Mouse (Mus musculus): ENCODE results near the gene Mdp1. TPM values are rescaled to one million over a fixed set of nuclear protein-coding genes. Genes with fewer than 3 reads are reported as not detected.

The Mdp1 gene
- 30.4 TPM in 2 replicates for polyA plus RNA-seq (2015; fragmentation: Nextera tagmentation; extraction: Ambion mirVana)

DNA sequence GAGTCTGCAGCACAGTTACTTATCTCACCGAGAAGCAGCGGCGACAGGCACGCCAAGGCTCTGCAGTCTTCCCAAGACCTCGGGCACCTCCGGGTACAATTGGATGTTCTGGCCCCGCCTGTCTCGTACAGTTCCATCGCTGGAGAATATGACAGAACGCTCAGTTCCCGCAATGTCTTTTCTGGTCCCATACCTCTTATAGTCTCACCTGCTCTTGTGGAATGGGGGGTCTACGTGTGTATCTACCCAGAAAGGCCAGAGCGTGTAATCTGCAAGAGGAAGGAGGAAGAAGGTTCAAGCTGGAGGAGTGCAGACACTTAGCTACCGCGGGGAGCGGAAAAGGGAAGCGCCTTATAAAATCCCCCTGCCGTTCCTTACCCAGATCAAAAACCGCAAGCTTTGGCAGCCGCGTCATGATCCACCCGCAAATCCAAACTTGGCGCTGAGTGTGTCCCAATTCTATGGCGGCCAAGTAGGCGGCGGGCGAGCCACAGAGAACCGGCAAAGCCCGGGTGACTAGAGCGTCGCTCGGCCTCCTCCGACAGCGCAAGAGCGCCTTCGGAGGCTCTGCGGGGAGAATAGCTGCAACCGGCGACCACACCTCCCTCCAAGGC is at the start of gene Mdp1:
Mdp1 (minus strand) TSS at position 549 of the 614 bp plus-strand sequence.

DNA sequence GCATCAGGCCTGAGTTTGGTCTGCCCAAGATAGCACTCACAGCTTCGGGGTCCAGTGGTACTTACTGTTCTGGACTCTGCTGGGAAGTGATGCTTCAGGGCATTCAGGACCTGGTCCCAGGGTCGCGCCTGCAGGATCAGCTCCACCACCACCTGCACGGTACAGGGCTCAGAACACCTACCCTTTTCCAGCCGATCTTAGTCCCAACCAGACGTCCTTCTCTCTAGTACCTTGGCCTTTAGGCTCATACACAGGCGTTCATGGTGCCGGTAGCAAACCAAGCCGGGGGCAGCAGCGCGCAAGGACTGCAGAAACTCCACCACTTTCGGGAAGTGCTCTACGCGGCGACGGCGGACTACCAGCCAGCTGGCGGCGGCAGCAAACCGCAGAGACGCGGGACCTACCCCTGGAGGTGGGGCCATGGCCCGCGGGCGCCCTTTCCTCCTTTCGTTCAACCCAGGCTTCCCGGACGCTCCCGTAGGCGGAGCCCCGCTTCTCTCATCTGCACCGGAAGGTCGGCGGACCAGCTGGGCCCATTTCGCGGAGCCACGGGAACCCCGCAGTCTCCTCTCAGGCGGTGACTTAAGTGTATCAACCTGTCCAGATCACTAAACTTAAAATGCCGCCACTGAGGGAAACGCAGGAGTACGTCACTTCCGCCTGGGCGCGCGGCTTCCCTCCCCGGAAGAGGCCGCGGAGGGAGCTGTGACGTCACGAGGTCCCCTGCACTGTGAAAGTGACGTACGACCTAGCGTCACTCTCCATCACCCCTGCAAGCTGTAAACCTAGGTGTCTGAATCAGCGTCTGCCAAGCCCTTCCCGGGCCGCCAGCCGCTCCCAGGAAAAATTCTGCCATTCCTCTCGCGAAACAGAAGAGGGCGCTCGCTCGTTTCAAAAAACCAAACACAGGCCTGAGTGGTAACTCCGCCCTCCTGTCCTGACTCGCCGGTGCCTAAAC is 21.1 kb upstream of the Mdp1 start, which contains the start of gene Tinf2:
Tinf2 (minus strand) TSS at position 661 of the 958 bp plus-strand sequence.

DNA sequence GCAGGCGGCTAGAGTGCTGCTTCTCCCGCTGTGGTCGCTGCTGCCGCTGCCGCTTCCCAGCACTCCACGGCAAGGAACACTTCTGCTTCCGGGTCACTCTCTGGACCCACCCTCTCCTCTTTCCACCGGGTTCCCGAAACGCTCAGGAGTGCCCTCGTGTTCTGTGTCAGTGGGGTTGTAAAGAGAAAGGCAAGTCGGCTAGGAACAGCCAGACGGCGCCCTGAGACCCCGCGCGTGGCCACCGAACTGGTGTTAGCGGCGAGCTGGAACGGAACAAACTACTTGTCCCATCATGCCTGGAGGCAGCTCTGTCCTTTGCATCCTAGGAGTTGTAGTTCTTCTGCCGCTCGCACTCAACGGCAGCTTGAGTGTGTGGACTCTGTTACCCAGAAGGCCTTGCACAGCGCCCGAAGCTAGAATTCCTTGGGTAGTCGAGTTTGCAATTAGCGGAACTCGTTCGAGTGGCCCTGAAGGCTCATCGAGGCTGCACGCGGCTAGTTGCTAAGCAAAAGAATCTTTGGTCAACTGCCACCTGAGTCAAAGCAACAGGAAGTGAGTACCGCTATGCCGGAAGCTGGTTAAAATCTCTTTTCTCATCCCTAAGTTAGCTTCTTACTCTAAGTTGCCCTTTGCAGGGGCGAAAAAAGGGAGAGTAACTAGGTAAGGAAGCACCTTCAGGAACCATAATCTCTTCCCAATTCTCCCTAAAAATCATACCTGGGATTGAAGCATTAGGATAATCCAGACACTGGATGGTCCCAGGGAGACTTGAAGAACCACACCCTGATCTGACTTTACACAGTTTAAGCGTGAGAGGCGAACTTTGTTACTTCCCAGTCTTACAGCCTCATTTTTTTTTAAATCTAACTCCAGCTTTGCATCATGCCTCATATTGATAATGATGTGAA is 11.8 kb upstream of the Mdp1 start, which contains the start of the genes Gmpr2 and Nedd8:
Gmpr2 (plus strand) TSS at position 109 of the 908 bp plus-strand sequence.
Nedd8 (minus strand) TSS at position 292 of the 908 bp plus-strand sequence.

DNA sequence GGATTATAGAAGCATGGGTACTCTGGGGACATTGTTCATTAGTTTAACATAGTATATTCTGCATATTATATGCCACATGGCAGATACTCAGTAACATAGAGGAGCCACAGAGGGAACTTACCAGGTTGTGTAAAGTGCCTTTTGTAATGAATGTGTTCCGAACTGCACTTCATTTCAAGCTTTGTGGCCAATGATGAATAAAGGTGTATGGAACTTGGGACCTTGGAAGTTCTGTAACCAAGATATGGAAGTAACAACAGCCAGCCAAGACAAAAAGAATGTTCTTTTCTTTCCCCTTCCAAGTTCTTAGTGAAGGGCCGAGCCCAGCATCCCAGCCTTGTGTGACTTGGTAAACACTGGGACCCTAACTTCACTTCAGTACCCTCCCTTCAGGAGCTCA is 10.4 kb downstream of the Mdp1 start, which contains the start of gene Tssk4:
Tssk4 (plus strand) TSS at position 301 of the 400 bp plus-strand sequence.

DNA sequence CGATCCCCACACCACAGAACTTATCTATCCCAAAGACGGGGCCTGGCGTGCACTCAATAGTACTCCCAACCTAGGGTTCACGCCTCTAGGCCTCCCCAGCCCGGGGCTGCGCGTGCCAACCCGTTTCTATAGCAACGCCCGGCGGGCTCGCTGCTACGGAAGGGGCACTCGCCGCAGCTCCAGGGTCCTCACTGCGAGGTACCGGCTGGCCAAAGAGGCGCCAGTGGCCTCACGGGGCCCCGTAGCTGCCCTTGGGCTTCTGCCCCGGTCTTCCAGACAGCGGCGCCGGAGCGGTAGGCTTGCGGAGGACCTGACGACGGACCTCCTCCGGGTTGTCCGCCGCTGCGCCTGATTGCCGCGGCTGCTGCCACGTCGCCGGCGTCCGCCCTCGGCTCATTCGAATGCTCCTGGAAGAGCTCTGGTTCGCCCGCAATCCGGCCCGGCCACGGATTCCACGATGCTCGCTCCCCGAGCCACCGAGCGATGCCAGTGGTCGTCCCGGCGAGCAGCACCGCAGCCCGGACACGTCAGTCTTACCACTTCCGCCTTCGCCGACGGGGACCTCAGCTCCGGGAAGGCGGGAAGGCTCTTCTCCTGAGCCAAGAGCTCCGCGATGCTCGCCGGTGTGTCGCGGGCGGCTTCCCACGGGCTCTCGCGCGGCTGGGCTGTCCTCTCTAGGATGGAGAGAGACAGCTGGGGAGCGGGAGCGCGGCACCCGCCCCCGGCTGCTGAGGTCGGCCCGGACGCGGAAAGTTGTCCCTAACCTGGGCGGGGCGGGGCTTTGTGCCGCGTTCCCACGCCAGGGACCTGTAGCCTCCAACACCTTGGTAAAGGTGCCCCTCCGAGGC is 17.0 kb downstream of the Mdp1 start, which contains the start of gene Tm9sf1:
Tm9sf1 (minus strand) TSS at position 747 of the 848 bp plus-strand sequence.

DNA sequence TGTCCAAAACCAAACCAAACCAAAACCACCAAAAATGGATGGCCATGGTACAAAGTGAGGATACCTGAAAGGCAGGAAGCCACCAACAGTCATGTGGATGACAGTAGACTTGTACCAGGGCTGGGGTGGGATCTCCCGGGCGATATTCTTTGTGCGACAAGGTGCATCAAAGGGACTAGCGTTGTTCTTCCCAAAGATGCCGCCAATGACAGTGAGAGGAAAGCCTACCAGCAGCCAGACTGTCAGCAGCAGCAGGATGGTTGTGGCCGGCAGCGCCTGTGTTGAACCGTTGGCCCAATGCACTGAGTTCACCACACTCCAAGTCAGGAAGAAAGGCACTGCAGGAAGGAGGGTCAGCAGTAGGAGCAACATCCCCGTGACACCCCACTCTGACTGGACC is 22.5 kb downstream of the Mdp1 start, which contains the start of gene Gm49378:
Gm49378 (minus strand) TSS at position 101 of the 400 bp plus-strand sequence.

DNA sequence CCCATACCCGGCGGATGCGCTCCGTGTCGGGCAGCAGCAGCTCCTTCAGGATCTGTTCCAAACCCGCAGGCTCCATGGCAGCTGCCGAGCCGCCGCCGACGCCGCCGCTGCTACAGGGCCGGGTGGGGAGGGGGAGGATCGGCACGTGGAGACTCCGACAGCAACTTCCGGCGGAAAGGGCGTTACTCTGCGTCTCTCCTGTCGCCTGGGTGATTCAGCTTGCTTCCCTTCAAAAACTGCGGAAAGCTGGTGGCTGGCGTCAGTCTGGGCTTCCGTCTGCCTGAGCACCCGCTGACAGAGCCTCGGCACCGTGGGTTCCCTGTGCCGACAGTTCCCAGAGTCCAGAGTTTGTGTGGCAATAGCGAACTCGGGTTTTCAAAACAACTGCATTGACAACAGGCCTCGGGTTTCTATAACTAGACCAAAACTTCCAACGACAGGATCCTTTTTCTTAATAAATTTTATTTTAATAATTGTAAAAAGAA is 24.7 kb downstream of the Mdp1 start, which contains the start of gene Ipo4:
Ipo4 (minus strand) TSS at position 435 of the 485 bp plus-strand sequence.

DNA sequence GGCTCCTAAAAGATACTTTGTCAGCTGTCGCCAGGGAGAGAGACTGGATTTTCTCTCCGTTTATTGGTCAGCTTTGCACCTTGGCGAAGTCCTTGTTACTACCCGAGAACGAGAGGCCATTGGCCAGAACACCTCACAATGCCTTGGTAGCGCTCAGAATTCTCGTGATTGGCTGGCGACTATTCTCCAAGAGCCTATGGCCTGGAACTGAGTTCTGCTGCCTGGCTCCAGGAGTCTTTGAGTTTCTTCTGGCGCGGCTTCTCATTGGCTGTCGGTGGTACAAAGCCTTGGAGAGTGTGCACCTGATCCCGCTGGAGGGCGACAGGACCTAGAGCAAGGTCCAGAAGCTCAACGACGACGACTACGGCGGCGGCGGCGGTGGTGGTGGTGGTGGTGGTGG is 42.5 kb downstream of the Mdp1 start, which contains the start of gene Rec8:
Rec8 (plus strand) TSS at position 216 of the 400 bp plus-strand sequence.

Other genes starting within 250 kb of the Mdp1 start
- 69.5 and 75.3 TPM in 2 replicates for gene Dhrs4, start 181.8 kb downstream of the Mdp1 start, polyA plus RNA-seq (2015; fragmentation: Nextera tagmentation; extraction: Ambion mirVana)
- 0.37 and 0.76 TPM in 2 replicates for gene Carmil3, start 169.9 kb downstream of the Mdp1 start, polyA plus RNA-seq (2015; fragmentation: Nextera tagmentation; extraction: Ambion mirVana)
- 0.10 and 0.12 TPM in 2 replicates for gene Cpne6, start 150.1 kb downstream of the Mdp1 start, polyA plus RNA-seq (2015; fragmentation: Nextera tagmentation; extraction: Ambion mirVana)
- not detected in 2 replicates for gene Nrl, start 135.5 kb downstream of the Mdp1 start, polyA plus RNA-seq (2015; fragmentation: Nextera tagmentation; extraction: Ambion mirVana)
- gene Pck2, start 120.2 kb downstream of the Mdp1 start, polyA plus RNA-seq (2015; fragmentation: Nextera tagmentation; extraction: Ambion mirVana), result 74.2 and 76.3 TPM in 2 replicates
- 36.9 and 41.9 TPM in 2 replicates for gene Dcaf11, start 100.5 kb downstream of the Mdp1 start, polyA plus RNA-seq (2015; fragmentation: Nextera tagmentation; extraction: Ambion mirVana)
- 2.7 and 3.2 TPM in 2 replicates for gene A730061H03Rik, start 100.1 kb downstream of the Mdp1 start, polyA plus RNA-seq (2015; fragmentation: Nextera tagmentation; extraction: Ambion mirVana)
- gene Fitm1, start 84.9 kb downstream of the Mdp1 start, polyA plus RNA-seq (2015; fragmentation: Nextera tagmentation; extraction: Ambion mirVana), result 0.37 and 0.45 TPM in 2 replicates
- gene Psme1, start 82.4 kb downstream of the Mdp1 start, polyA plus RNA-seq (2015; fragmentation: Nextera tagmentation; extraction: Ambion mirVana), result 145 and 162 TPM in 2 replicates
- gene Emc9, start 75.2 kb downstream of the Mdp1 start, polyA plus RNA-seq (2015; fragmentation: Nextera tagmentation; extraction: Ambion mirVana), result 46.7 and 47.4 TPM in 2 replicates
- gene Psme2, start 69.4 kb downstream of the Mdp1 start, polyA plus RNA-seq (2015; fragmentation: Nextera tagmentation; extraction: Ambion mirVana), result 233 and 255 TPM in 2 replicates
- 16.4 and 19.3 TPM in 2 replicates for gene Rnf31, start 68.8 kb downstream of the Mdp1 start, polyA plus RNA-seq (2015; fragmentation: Nextera tagmentation; extraction: Ambion mirVana)
- gene Irf9, start 56.9 kb downstream of the Mdp1 start, polyA plus RNA-seq (2015; fragmentation: Nextera tagmentation; extraction: Ambion mirVana), result 34.6 and 38.5 TPM in 2 replicates
- gene Rec8, start 42.5 kb downstream of the Mdp1 start, polyA plus RNA-seq (2015; fragmentation: Nextera tagmentation; extraction: Ambion mirVana), result 5.8 and 7.8 TPM in 2 replicates
- 24.1 and 28.0 TPM in 2 replicates for gene Ipo4, start 24.6 kb downstream of the Mdp1 start, polyA plus RNA-seq (2015; fragmentation: Nextera tagmentation; extraction: Ambion mirVana)
- 0.64 and 1.7 TPM in 2 replicates for gene Gm49378, start 22.6 kb downstream of the Mdp1 start, polyA plus RNA-seq (2015; fragmentation: Nextera tagmentation; extraction: Ambion mirVana)
- 56.5 and 57.4 TPM in 2 replicates for gene Tm9sf1, start 16.7 kb downstream of the Mdp1 start, polyA plus RNA-seq (2015; fragmentation: Nextera tagmentation; extraction: Ambion mirVana)
- gene Tssk4, start 10.3 kb downstream of the Mdp1 start, polyA plus RNA-seq (2015; fragmentation: Nextera tagmentation; extraction: Ambion mirVana), result 0.56 and 0.63 TPM in 2 replicates
- 27.5 and 30.5 TPM in 2 replicates for gene Gmpr2, start 11.4 kb upstream of the Mdp1 start, polyA plus RNA-seq (2015; fragmentation: Nextera tagmentation; extraction: Ambion mirVana)
- gene Nedd8, start 11.6 kb upstream of the Mdp1 start, polyA plus RNA-seq (2015; fragmentation: Nextera tagmentation; extraction: Ambion mirVana), result 303 and 330 TPM in 2 replicates
- 25.8 and 29.4 TPM in 2 replicates for gene Tinf2, start 21.3 kb upstream of the Mdp1 start, polyA plus RNA-seq (2015; fragmentation: Nextera tagmentation; extraction: Ambion mirVana)
- gene Tgm1, start 53.4 kb upstream of the Mdp1 start, polyA plus RNA-seq (2015; fragmentation: Nextera tagmentation; extraction: Ambion mirVana), result 1.5 and 2.0 TPM in 2 replicates
- 9.9 and 14.2 TPM in 2 replicates for gene Rabggta, start 61.8 kb upstream of the Mdp1 start, polyA plus RNA-seq (2015; fragmentation: Nextera tagmentation; extraction: Ambion mirVana)
- 29.1 and 35.1 TPM in 2 replicates for gene Dhrs1, start 85.2 kb upstream of the Mdp1 start, polyA plus RNA-seq (2015; fragmentation: Nextera tagmentation; extraction: Ambion mirVana)
- 28.7 and 31.5 TPM in 2 replicates for gene Nop9, start 85.2 kb upstream of the Mdp1 start, polyA plus RNA-seq (2015; fragmentation: Nextera tagmentation; extraction: Ambion mirVana)
- 0.23 TPM in 1 of 2 replicates, not detected in the other for gene Cideb, start 98.0 kb upstream of the Mdp1 start, polyA plus RNA-seq (2015; fragmentation: Nextera tagmentation; extraction: Ambion mirVana)
- 0.49 and 0.78 TPM in 2 replicates for gene Ltb4r2, start 100.9 kb upstream of the Mdp1 start, polyA plus RNA-seq (2015; fragmentation: Nextera tagmentation; extraction: Ambion mirVana)
- 33.2 and 51.6 TPM in 2 replicates for gene Ltb4r1, start 105.5 kb upstream of the Mdp1 start, polyA plus RNA-seq (2015; fragmentation: Nextera tagmentation; extraction: Ambion mirVana)
- gene Adcy4, start 123.6 kb upstream of the Mdp1 start, polyA plus RNA-seq (2015; fragmentation: Nextera tagmentation; extraction: Ambion mirVana), result 1.9 and 3.1 TPM in 2 replicates
- 28.4 and 31.4 TPM in 2 replicates for gene Ripk3, start 128.4 kb upstream of the Mdp1 start, polyA plus RNA-seq (2015; fragmentation: Nextera tagmentation; extraction: Ambion mirVana)
- gene Nfatc4, start 162.6 kb upstream of the Mdp1 start, polyA plus RNA-seq (2015; fragmentation: Nextera tagmentation; extraction: Ambion mirVana), result 4.8 and 7.3 TPM in 2 replicates
- gene Nynrin, start 193.5 kb upstream of the Mdp1 start, polyA plus RNA-seq (2015; fragmentation: Nextera tagmentation; extraction: Ambion mirVana), result 1.6 and 2.8 TPM in 2 replicates
- 0.05 and 0.22 TPM in 2 replicates for gene Cbln3, start 223.9 kb upstream of the Mdp1 start, polyA plus RNA-seq (2015; fragmentation: Nextera tagmentation; extraction: Ambion mirVana)
- gene Khnyn, start 224.4 kb upstream of the Mdp1 start, polyA plus RNA-seq (2015; fragmentation: Nextera tagmentation; extraction: Ambion mirVana), result 7.6 and 10.2 TPM in 2 replicates
- 22.0 and 25.5 TPM in 2 replicates for gene Sdr39u1, start 239.8 kb upstream of the Mdp1 start, polyA plus RNA-seq (2015; fragmentation: Nextera tagmentation; extraction: Ambion mirVana)